Mouse (Mus musculus): Measurements from ENCODE around the gene Ccdc9. TPM values are rescaled to one million over a fixed set of nuclear protein-coding genes. Genes with fewer than 3 reads are reported as not detected.
"Not testable (repeated sequence)": the region's sequence is repeated elsewhere in the genome, so short reads cannot be mapped to it uniquely, and the experiment has no call there.

The Ccdc9 gene
- polyA plus RNA-seq, 1 experiment from 2014 or later: 22.7 TPM

DNA sequence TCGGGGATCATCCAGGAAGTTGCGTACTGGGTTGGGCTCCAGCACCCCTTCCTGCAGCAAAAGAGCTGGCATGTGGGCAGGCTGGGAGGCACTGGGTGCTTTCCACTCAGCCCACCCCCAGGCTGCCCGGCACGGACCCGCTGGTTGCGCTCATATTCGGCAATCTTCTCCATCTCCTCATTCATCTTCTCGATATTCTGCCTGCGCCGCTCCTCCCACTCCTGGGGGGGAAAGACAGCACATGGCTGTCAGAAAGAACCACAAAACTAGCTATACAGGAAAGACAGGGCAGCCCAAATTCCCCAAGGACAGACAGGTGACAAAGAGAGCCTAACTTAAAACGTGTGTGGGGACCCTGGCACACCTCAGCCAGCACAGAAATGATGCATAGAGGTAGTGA lies 5.9 kb downstream of the Ccdc9 start:
- no peak overlapping the region for H3K9ac ChIP-seq
- H3K4me3 ChIP-seq (ENCODE audit: low read depth, low read length): no peak overlapping the region
- no peaks in the 10 kb centered on the region for H3K4me1 ChIP-seq (ENCODE audit: insufficient read depth)
- DNase-seq: no peak
- H3K9me3 ChIP-seq (ENCODE audit: low read depth, low read length): no peaks in the 10 kb centered on the region
- peaks cover 83% of the 10 kb centered on the region for H3K36me3 ChIP-seq (ENCODE audit: insufficient read depth)
- no peaks in the 10 kb centered on the region for H3K27me3 ChIP-seq (ENCODE audit: insufficient read depth, low read length)
- no peak overlapping the region for H3K27ac ChIP-seq (ENCODE audit: low read depth)
- no peak for TF ChIP-seq CTCF (IDR thresholded peaks at IDR 0.05; ENCODE audit: low read depth)
- WGBS: 77% methylated on average over 11 of the region's 11 CpGs
- H3K4me2 ChIP-seq: no peak overlapping the region
- no peak for ATAC-seq (ENCODE audit: insufficient read depth)

- no peak overlapping the region for H3K27ac ChIP-seq (ENCODE audit: low read depth)
- WGBS: 86% methylated on average over 10 of the region's 10 CpGs
- H3K4me2 ChIP-seq: peak overlapping the region; percentile 89
- no peaks in the 10 kb centered on the region for H3K9me3 ChIP-seq (ENCODE audit: low read depth, low read length)
- H3K9ac ChIP-seq: no peak overlapping the region
- H3K4me3 ChIP-seq (ENCODE audit: low read depth, low read length): no peak overlapping the region; the same call in 1 of the 2 replicates
- TF ChIP-seq CTCF (IDR thresholded peaks at IDR 0.05; ENCODE audit: low read depth): no peak
- ATAC-seq (ENCODE audit: insufficient read depth): no peak
- peaks cover 6% of the 10 kb centered on the region for H3K4me1 ChIP-seq (ENCODE audit: insufficient read depth)
- no peak for DNase-seq
- H3K27me3 ChIP-seq (ENCODE audit: insufficient read depth, low read length): no peaks in the 10 kb centered on the region
- peaks cover 46% of the 10 kb centered on the region for H3K36me3 ChIP-seq (ENCODE audit: insufficient read depth)
These were observed 11.4 kb downstream of the Ccdc9 start for GRCm38 (mm10) chr7:16274922-16275890.

DNA sequence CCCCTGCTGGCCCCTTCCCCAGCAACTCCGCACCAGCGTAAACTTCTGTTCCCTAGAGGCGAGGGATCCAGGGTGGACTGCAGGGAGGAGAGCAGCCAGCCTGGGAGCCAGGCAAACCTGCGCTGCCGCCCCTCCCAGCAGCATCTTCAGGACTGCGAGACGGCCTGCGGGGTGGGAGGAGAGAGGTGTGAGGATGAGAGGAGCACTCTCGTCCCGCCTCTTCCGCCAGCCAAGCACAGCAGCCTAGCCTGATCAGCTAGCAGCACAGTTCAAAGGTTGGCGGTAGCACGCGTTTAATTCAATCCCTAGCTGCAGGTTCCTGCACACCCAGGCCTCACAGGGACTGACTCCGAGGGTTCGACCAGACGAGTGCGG lies 12.8 kb downstream of the Ccdc9 start:
- ATAC-seq (ENCODE audit: insufficient read depth): peak; percentile 77
- peak overlapping the region; percentile 93 for H3K27ac ChIP-seq (ENCODE audit: low read depth)
- peak; percentile 85 for DNase-seq
- no peak for TF ChIP-seq CTCF (IDR thresholded peaks at IDR 0.05; ENCODE audit: low read depth)
- H3K4me2 ChIP-seq: peak overlapping the region; percentile 89
- peaks cover 37% of the 10 kb centered on the region for H3K36me3 ChIP-seq (ENCODE audit: insufficient read depth)
- H3K4me1 ChIP-seq (ENCODE audit: insufficient read depth): peaks cover 6% of the 10 kb centered on the region
- WGBS: 1% methylated on average over 18 of the region's 18 CpGs
- no peaks in the 10 kb centered on the region for H3K27me3 ChIP-seq (ENCODE audit: insufficient read depth, low read length)
- H3K9ac ChIP-seq: peak overlapping the region; percentile 81
- no peaks in the 10 kb centered on the region for H3K9me3 ChIP-seq (ENCODE audit: low read depth, low read length)
- peak overlapping the region; percentile 77 for H3K4me3 ChIP-seq (ENCODE audit: low read depth, low read length)

GRCm38 (mm10) chr7:16273081-16273765 lies 13.4 kb downstream of the Ccdc9 start, which contains the start of gene Inafm1:
Gene Inafm1, minus strand, starts transcription at chr7:16273617.
- Histone ChIP-seq H3K9ac (peak within 1 kb of the TSS; percentile 81), H3K9me3 (ENCODE audit: low read depth, low read length) (no peaks in the 10 kb centered on the region), H3K36me3 (ENCODE audit: insufficient read depth) (peaks cover 31% of the 10 kb centered on the region), H3K27me3 (ENCODE audit: insufficient read depth, low read length) (no peaks in the 10 kb centered on the region), H3K27ac (ENCODE audit: low read depth) (peak within 1 kb of the TSS; percentile 96), H3K4me1 (ENCODE audit: insufficient read depth) (peaks cover 6% of the 10 kb centered on the region), H3K4me3 (ENCODE audit: low read depth, low read length) (peak within 1 kb of the TSS; percentile 77), H3K4me2 (peak within 1 kb of the TSS; percentile 89)
- ATAC-seq (ENCODE audit: insufficient read depth) (peak; percentile 81), DNase-seq (peak; percentile 97)
- TF ChIP-seq CTCF (IDR thresholded peaks at IDR 0.05; ENCODE audit: low read depth): no peak
- 1% methylated on average over 39 of the region's 49 CpGs for WGBS

DNA sequence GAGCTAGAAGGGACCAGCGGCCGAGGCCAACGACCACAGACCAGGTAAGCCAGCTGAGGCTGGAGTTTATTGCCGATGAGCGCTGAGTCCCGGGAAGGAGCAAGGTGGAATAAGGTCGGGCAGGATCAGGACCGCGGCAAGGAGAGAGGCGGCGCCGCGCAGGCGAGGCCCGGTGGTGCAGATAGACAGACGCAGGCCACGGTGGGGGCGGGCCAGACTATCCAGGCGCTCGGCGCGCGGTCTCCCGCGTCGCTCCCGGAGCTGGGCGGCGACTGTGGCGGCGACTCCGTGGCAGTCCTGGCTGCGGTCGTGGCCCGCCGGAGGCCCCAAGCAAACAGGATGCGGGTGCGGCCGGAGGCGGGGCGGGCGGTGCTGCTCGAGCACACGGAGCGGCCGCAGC lies 13.9 kb downstream of the Ccdc9 start:
- H3K27ac ChIP-seq (ENCODE audit: low read depth): peak overlapping the region; percentile 96
- peaks cover 26% of the 10 kb centered on the region for H3K36me3 ChIP-seq (ENCODE audit: insufficient read depth)
- under 1% methylated on average over 46 of the region's 46 CpGs for WGBS

GRCm38 (mm10) chr7:16271139-16271538 lies 15.5 kb downstream of the Ccdc9 start:
- no peaks in the 10 kb centered on the region for H3K9me3 ChIP-seq (ENCODE audit: low read depth, low read length)
- ATAC-seq (ENCODE audit: insufficient read depth) (no peak), DNase-seq (no peak)
- H3K27me3 ChIP-seq (ENCODE audit: insufficient read depth, low read length): no peaks in the 10 kb centered on the region
- H3K4me3 ChIP-seq (ENCODE audit: low read depth, low read length): no peak overlapping the region
- TF ChIP-seq CTCF (IDR thresholded peaks at IDR 0.05; ENCODE audit: low read depth): no peak
- WGBS: 82% methylated on average over 1 of the region's 1 CpGs
- H3K4me1 ChIP-seq (ENCODE audit: insufficient read depth): peaks cover 6% of the 10 kb centered on the region
- H3K4me2 ChIP-seq: no peak overlapping the region; the same call in 1 of the 2 replicates
- peaks cover 11% of the 10 kb centered on the region for H3K36me3 ChIP-seq (ENCODE audit: insufficient read depth)
- H3K9ac ChIP-seq: no peak overlapping the region
- no peak overlapping the region for H3K27ac ChIP-seq (ENCODE audit: low read depth)

More for the DNA sequence above, 13.9 kb downstream of the Ccdc9 start:
- ATAC-seq (ENCODE audit: insufficient read depth) (peak; percentile 83), DNase-seq (peak; percentile 78)
- Histone ChIP-seq H3K9me3 (ENCODE audit: low read depth, low read length) (no peaks in the 10 kb centered on the region), H3K4me2 (peak overlapping the region; percentile 89), H3K9ac (peak overlapping the region; percentile 81), H3K4me3 (ENCODE audit: low read depth, low read length) (peak overlapping the region; percentile 77), H3K4me1 (ENCODE audit: insufficient read depth) (peaks cover 6% of the 10 kb centered on the region), H3K27me3 (ENCODE audit: insufficient read depth, low read length) (no peaks in the 10 kb centered on the region)
- peak; percentile 35; the same call in 1 of the 2 replicates for TF ChIP-seq CTCF (IDR thresholded peaks at IDR 0.05; ENCODE audit: low read depth)

DNA sequence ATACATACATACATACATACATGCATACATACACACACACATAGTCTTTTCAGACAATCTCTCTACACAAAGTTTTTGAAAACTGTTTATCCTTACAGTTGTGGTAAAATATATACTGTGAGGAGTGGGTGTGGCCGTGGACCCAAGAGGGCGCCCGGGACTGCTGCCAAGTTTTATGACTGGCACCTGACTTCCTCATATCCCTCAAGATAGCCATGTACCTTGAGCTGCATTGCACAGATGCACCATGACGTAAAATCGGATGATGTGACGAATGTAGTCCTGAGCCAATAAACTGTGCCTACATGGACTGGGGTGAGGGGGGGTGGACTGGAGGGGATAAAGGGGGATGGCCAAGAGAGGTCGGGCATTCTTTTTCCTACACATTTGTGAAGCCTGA lies 20.0 kb downstream of the Ccdc9 start:
- ATAC-seq (ENCODE audit: insufficient read depth); H3K9me3 ChIP-seq (ENCODE audit: low read depth, low read length); H3K36me3 ChIP-seq (ENCODE audit: insufficient read depth); H3K4me1 ChIP-seq (ENCODE audit: insufficient read depth); H3K27ac ChIP-seq (ENCODE audit: low read depth); H3K27me3 ChIP-seq (ENCODE audit: insufficient read depth, low read length); H3K9ac ChIP-seq; H3K4me3 ChIP-seq (ENCODE audit: low read depth, low read length); H3K4me2 ChIP-seq; DNase-seq: not testable (repeated sequence)
- WGBS: 74% methylated on average over 7 of the region's 7 CpGs
